Mouse (Mus musculus) spleen, adult 2 months (tissue): Measurements from ENCODE around the gene Chkb. TPM values are rescaled to one million over a fixed set of nuclear protein-coding genes. Genes with fewer than 3 reads are reported as not detected.

Source experiments
- DNase-seq, 2 experiments: peaks; one replicate each; pipeline versions ENCODE4 v3.0.0 to v3.0.0-alpha.2; 2012 to 2021; ENCODE audit warnings: low spot score in 2 of 2, low read depth in 1 of 2
- H3K27ac ChIP-seq: fragments of 200-500 bp; 2 replicates; pipeline ENCODE4 v1.5.1; 2012; ENCODE audit warnings: low read length, inconsistent platforms; ENCODE audit not compliant: insufficient read depth
- H3K27me3 ChIP-seq: fragments of 200-500 bp; 2 replicates; pipeline ENCODE4 v1.6.1; 2012; ENCODE audit warnings: mild to moderate bottlenecking, moderate library complexity, low read length, inconsistent platforms; ENCODE audit not compliant: control insufficient read depth, insufficient read depth
- H3K36me3 ChIP-seq: fragments of 200-500 bp; 2 replicates; pipeline ENCODE4 v1.6.1; 2012; ENCODE audit warnings: mild to moderate bottlenecking, low read length, inconsistent platforms; ENCODE audit not compliant: control insufficient read depth, insufficient read depth
- H3K4me1 ChIP-seq: fragments of 200-500 bp; 2 replicates; pipeline ENCODE4 v1.6.1; 2011; ENCODE audit warnings: inconsistent platforms; ENCODE audit not compliant: control insufficient read depth, insufficient read depth, insufficient read length
- H3K4me3 ChIP-seq: fragments of 200-500 bp; 2 replicates; pipeline ENCODE4 v1.5.1; 2011; ENCODE audit warnings: mild to moderate bottlenecking, inconsistent platforms; ENCODE audit not compliant: insufficient read depth, insufficient read length; ENCODE audit errors: extremely low read depth
- CTCF ChIP-seq: fragments of 200-500 bp; IDR thresholded peaks from 2 replicates; pipeline ENCODE4 v1.5.1; 2011; ENCODE audit warnings: mild to moderate bottlenecking, inconsistent platforms; ENCODE audit not compliant: insufficient read depth, insufficient read length, insufficient replicate concordance; ENCODE audit errors: extremely low read depth
- POLR2A ChIP-seq: fragments of 200-500 bp; IDR thresholded peaks from 2 replicates; pipeline ENCODE4 v1.6.1; 2011; ENCODE audit warnings: low read depth, low read length, inconsistent platforms
- WGBS: fragments of 180-500 bp; shearing (Covaris S2); methylation state at CpG from one replicate; pipeline ENCODE4 v1.1.7; 2018; 5-methylcytosine and 5-hydroxymethylcytosine counted together
- polyA plus RNA-seq: library from polyadenylated mRNA; depleted of rRNA; stranded (reverse); fragments of >200 nt; gene quantifications from 2 replicates; pipeline ENCODE4 v1.2.3, GENCODE M21; 2012

Chkb gene
- polyA plus RNA-seq, 1 experiment, result 62.6 TPM

GRCm38 (mm10) chr15:89463334-89464235, 33.9 kb upstream of the Chkb start:
- DNase-seq, result no peak
- 41% methylated on average over 5 of the region's 5 CpGs for WGBS
- no peak overlapping the region for H3K4me3 ChIP-seq
- no peak overlapping the region for H3K27ac ChIP-seq
- no peaks in the 10 kb centered on the region for H3K36me3 ChIP-seq
- TF ChIP-seq POLR2A (no peak), CTCF (no peak)
- H3K4me1 ChIP-seq, result peaks cover 5% of the 10 kb centered on the region; the same call in 1 of the 2 replicates
- 0 out of 2 replicates have a peak, but pooled peaks cover 1% of the 10 kb centered on the region for H3K27me3 ChIP-seq

GRCm38 (mm10) chr15:89462176-89462575, 32.5 kb upstream of the Chkb start:
- Histone ChIP-seq H3K27me3 (0 out of 2 replicates have a peak, but pooled peaks cover 1% of the 10 kb centered on the region), H3K36me3 (no peaks in the 10 kb centered on the region), H3K27ac (no peak overlapping the region), H3K4me1 (peaks cover 6% of the 10 kb centered on the region; the same call in 1 of the 2 replicates), H3K4me3 (no peak overlapping the region)
- 80% methylated on average over 7 of the region's 7 CpGs for WGBS
- TF ChIP-seq POLR2A, result no peak
- no peak for TF ChIP-seq CTCF
- no peak for DNase-seq

GRCm38 (mm10) chr15:89461321-89461720, 31.6 kb upstream of the Chkb start:
- no peak overlapping the region for H3K4me3 ChIP-seq
- no peaks in the 10 kb centered on the region for H3K36me3 ChIP-seq
- peaks cover 6% of the 10 kb centered on the region; the same call in 1 of the 2 replicates for H3K4me1 ChIP-seq
- 0 out of 2 replicates have a peak, but pooled peaks cover 1% of the 10 kb centered on the region for H3K27me3 ChIP-seq
- no peak for DNase-seq
- TF ChIP-seq POLR2A, result no peak
- no peak for TF ChIP-seq CTCF
- no peak overlapping the region for H3K27ac ChIP-seq
- 85% methylated on average over 15 of the region's 15 CpGs for WGBS

GRCm38 (mm10) chr15:89460298-89460697, 30.6 kb upstream of the Chkb start:
- Histone ChIP-seq H3K36me3 (no peaks in the 10 kb centered on the region), H3K4me3 (no peak overlapping the region), H3K4me1 (peaks cover 6% of the 10 kb centered on the region; the same call in 1 of the 2 replicates), H3K27ac (no peak overlapping the region), H3K27me3 (0 out of 2 replicates have a peak, but pooled peaks cover 1% of the 10 kb centered on the region)
- no peak for DNase-seq
- WGBS, result 79% methylated on average over 10 of the region's 10 CpGs
- TF ChIP-seq CTCF (no peak), POLR2A (no peak)

- DNase-seq, result no peak
- Histone ChIP-seq H3K4me3 (no peak overlapping the region), H3K4me1 (peaks cover 6% of the 10 kb centered on the region; the same call in 1 of the 2 replicates), H3K27me3 (no peaks in the 10 kb centered on the region), H3K36me3 (no peaks in the 10 kb centered on the region), H3K27ac (no peak overlapping the region)
- 81% methylated on average over 7 of the region's 7 CpGs for WGBS
- TF ChIP-seq POLR2A, result no peak
- TF ChIP-seq CTCF, result no peak
These were observed 30.1 kb upstream of the Chkb start for GRCm38 (mm10) chr15:89459821-89460220.

GRCm38 (mm10) chr15:89458942-89459341, 29.2 kb upstream of the Chkb start:
- TF ChIP-seq CTCF (no peak), POLR2A (no peak)
- Histone ChIP-seq H3K36me3 (no peaks in the 10 kb centered on the region), H3K4me1 (peaks cover 8% of the 10 kb centered on the region), H3K27me3 (peaks cover 3% of the 10 kb centered on the region), H3K4me3 (no peak overlapping the region; the same call in 1 of the 2 replicates), H3K27ac (no peak overlapping the region)
- no peak for DNase-seq
- 8% methylated on average over 15 of the region's 15 CpGs for WGBS

- H3K27me3 ChIP-seq, result peaks cover 9% of the 10 kb centered on the region
- TF ChIP-seq CTCF (no peak), POLR2A (no peak)
- DNase-seq, result no peak
- H3K27ac ChIP-seq, result no peak overlapping the region
- no peak overlapping the region for H3K4me3 ChIP-seq
- H3K36me3 ChIP-seq, result no peaks in the 10 kb centered on the region
- WGBS, result 73% methylated on average over 6 of the region's 6 CpGs
- H3K4me1 ChIP-seq, result peaks cover 13% of the 10 kb centered on the region
These were observed 25.9 kb upstream of the Chkb start for GRCm38 (mm10) chr15:89455642-89456041.
